Mouse (Mus musculus): ENCODE results near the gene Irs1. TPM values are rescaled to one million over a fixed set of nuclear protein-coding genes. Genes with fewer than 3 reads are reported as not detected.

Irs1 gene
- polyA plus RNA-seq, 1 experiment from 2014 or later, result 0.70 TPM

DNA sequence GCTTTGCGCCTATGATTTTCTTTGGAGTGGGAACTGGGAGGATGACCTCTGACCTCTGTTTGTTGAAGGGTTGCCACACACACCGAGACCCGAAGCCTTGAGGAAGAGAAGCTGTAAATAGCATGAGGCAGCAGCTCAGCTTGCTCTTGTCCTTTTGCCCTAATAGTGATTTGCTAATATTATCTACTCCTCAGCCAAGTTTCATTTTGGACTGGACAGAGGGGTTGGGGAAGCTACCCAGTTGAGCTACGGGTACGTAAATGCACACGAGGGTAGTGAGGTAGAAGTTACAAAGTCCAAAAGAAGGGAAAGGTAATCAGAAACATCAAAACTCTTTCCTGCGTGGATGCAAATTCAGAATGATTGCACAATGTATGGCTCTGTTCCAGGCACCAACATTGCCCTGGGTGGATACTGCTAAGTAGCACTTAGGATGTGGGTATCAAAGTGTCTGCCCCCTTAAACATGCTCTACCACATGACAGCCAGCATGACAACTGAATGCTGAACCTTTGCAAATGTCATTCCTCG is 107.2 kb downstream of the Irs1 start:
- Histone ChIP-seq H3K4me2 (replicated peaks; ENCODE audit: low read depth) (no peak overlapping the region), H3K9me3 (ENCODE audit: control insufficient read depth) (no peaks in the 10 kb centered on the region), H3K27me3 (replicated peaks; ENCODE audit: control insufficient read depth, insufficient read depth, low read length) (no peaks in the 10 kb centered on the region), H3K9ac (ENCODE audit: low read depth, low read length) (no peak overlapping the region), H3K4me1 (replicated peaks; ENCODE audit: control insufficient read depth, insufficient read depth, low read length) (no peaks in the 10 kb centered on the region), H3K27ac (ENCODE audit: low read depth, low read length) (no peak overlapping the region), H3K4me3 (ENCODE audit: low read depth, low read length) (no peak overlapping the region), H3K36me3 (ENCODE audit: control insufficient read depth, insufficient read depth) (no peaks in the 10 kb centered on the region)
- 44% methylated on average over 8 of the region's 8 CpGs for WGBS
- TF ChIP-seq CTCF (IDR thresholded peaks at IDR 0.05; ENCODE audit: low read depth), result no peak
- ATAC-seq, result no peak

Other genes with a start within 250 kb of the Irs1 start
- 3.6 and 3.8 TPM in 2 replicates for gene Gm9747, start 58.3 kb downstream of the Irs1 start, polyA plus RNA-seq (2015; fragmentation: Nextera tagmentation; extraction: Ambion mirVana)
- 7.4 and 7.5 TPM in 2 replicates for gene Rhbdd1, start 25.0 kb upstream of the Irs1 start, polyA plus RNA-seq (2015; fragmentation: Nextera tagmentation; extraction: Ambion mirVana)